Mouse (Mus musculus) cortical plate, adult 2 months (tissue): ENCODE data around the gene Nrxn3.

Experiments
- CTCF ChIP-seq: fragments of 200-500 bp; IDR thresholded peaks from 2 replicates; pipeline ENCODE4 v1.5.1; 2011; ENCODE audit warnings: mild to moderate bottlenecking, control low read depth, low read length; ENCODE audit not compliant: insufficient read depth; ENCODE audit errors: extremely low read depth
- POLR2A ChIP-seq: fragments of 200-500 bp; IDR thresholded peaks from 2 replicates; pipeline ENCODE4 v1.6.1; 2011; ENCODE audit warnings: mild to moderate bottlenecking, low read length, control low read depth; ENCODE audit not compliant: insufficient read depth; ENCODE audit errors: extremely low read depth

DNA sequence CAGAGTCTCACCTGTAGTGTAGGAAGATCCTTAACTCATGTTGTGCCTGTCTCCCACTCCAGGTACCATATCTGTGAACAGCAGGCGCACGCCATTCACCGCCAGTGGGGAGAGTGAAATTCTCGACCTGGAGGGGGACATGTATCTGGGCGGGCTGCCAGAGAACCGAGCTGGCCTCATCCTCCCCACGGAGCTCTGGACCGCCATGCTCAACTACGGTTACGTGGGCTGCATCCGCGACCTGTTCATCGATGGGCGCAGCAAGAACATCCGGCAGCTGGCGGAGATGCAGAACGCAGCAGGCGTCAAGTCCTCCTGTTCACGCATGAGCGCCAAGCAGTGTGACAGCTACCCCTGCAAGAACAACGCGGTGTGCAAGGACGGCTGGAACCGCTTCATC is 537.4 kb downstream of the Nrxn3 start:
- no peak for TF ChIP-seq CTCF
- TF ChIP-seq POLR2A: no peak
